Mouse (Mus musculus) embryonic facial prominence, embryonic 11.5 days (tissue): ENCODE results near the gene Pygl. TPM values are rescaled to one million over a fixed set of nuclear protein-coding genes. Genes with fewer than 3 reads are reported as not detected.

ENCODE experiments used
- ATAC-seq: fragments of 200-750 bp; cut with Nextera tagmentation; replicated peaks from 2 replicates; pipeline ENCODE4 v1.8.0; 2017; ENCODE audit warnings: low read depth; ENCODE audit not compliant: insufficient number of reproducible peaks, low FRiP score, low TSS enrichment
- DNase-seq: peaks from one replicate; pipeline ENCODE4 v3.0.0-alpha.2; 2015; ENCODE audit warnings: low spot score
- H3K27ac ChIP-seq: fragments of 300-500 bp; sonication (generic); replicated peaks from 2 replicates; pipeline ENCODE4 v1.5.1; 2014; ENCODE audit warnings: mild to moderate bottlenecking, low read depth, low read length, control low read depth
- H3K27me3 ChIP-seq: fragments of 300-500 bp; sonication (generic); 2 replicates; pipeline ENCODE4 v1.6.1; 2014; ENCODE audit warnings: mild to moderate bottlenecking, low read length, moderate library complexity, mixed read lengths; ENCODE audit not compliant: control insufficient read depth, insufficient read depth
- H3K36me3 ChIP-seq: fragments of 300-500 bp; sonication (generic); replicated peaks from 2 replicates; pipeline ENCODE4 v1.6.1; 2014; ENCODE audit warnings: low read depth, mild to moderate bottlenecking, low read length, moderate library complexity, mixed read lengths; ENCODE audit not compliant: control insufficient read depth, insufficient read depth
- H3K4me1 ChIP-seq: fragments of 300-500 bp; sonication (generic); 2 replicates; pipeline ENCODE4 v1.6.1; 2014; ENCODE audit warnings: low read length, mixed read lengths; ENCODE audit not compliant: control insufficient read depth, insufficient read depth
- H3K4me2 ChIP-seq: fragments of 300-500 bp; sonication (generic); 2 replicates; pipeline ENCODE4 v1.6.1; 2014; ENCODE audit warnings: low read depth, mild to moderate bottlenecking, control low read depth, low read length, moderate library complexity
- H3K4me3 ChIP-seq: fragments of 300-500 bp; sonication (generic); 2 replicates; pipeline ENCODE4 v1.5.1; 2014; ENCODE audit warnings: low read depth, low read length, control low read depth
- H3K9ac ChIP-seq: fragments of 300-500 bp; sonication (generic); replicated peaks from 2 replicates; pipeline ENCODE4 v1.6.1; 2014; ENCODE audit warnings: mild to moderate bottlenecking, control low read depth, low read length
- H3K9me3 ChIP-seq: fragments of 300-500 bp; sonication (generic); replicated peaks from 2 replicates; pipeline ENCODE4 v1.6.1; 2016; ENCODE audit warnings: mild to moderate bottlenecking, low read length, inconsistent platforms, mixed read lengths; ENCODE audit not compliant: control insufficient read depth
- WGBS: fragments of 180-500 bp; shearing (Covaris S2); extraction: QIAGEN DNeasy Blood & Tissue Kit; methylation state at CpG from one replicate; pipeline ENCODE4 v1.1.7; 2014; 5-methylcytosine and 5-hydroxymethylcytosine counted together
- polyA plus RNA-seq: library from polyadenylated mRNA; unstranded; fragments of >200 nt; fragmentation: Nextera tagmentation; extraction: Ambion mirVana; gene quantifications from 2 replicates; pipeline ENCODE4 v1.2.1, GENCODE M21; 2014

Gene Pygl
- polyA plus RNA-seq, 1 experiment from 2014 or later = 11.2 TPM

- H3K4me3 ChIP-seq = no peak overlapping the region
- no peak overlapping the region for H3K4me2 ChIP-seq
- 50% methylated on average over 4 of the region's 4 CpGs for WGBS
- no peaks in the 10 kb centered on the region for H3K36me3 ChIP-seq
- ATAC-seq (no peak), DNase-seq (no peak)
- H3K9ac ChIP-seq = no peak overlapping the region
- no peaks in the 10 kb centered on the region for H3K4me1 ChIP-seq
- H3K27ac ChIP-seq = no peak overlapping the region
- no peaks in the 10 kb centered on the region for H3K27me3 ChIP-seq
- no peaks in the 10 kb centered on the region for H3K9me3 ChIP-seq
These were observed 8.0 kb downstream of the Pygl start for GRCm38 (mm10) chr12:70223331-70223730.

- Histone ChIP-seq H3K36me3 (no peaks in the 10 kb centered on the region), H3K27ac (no peak overlapping the region), H3K4me1 (no peaks in the 10 kb centered on the region), H3K4me3 (no peak overlapping the region), H3K4me2 (no peak overlapping the region), H3K9me3 (no peaks in the 10 kb centered on the region), H3K9ac (no peak overlapping the region), H3K27me3 (no peaks in the 10 kb centered on the region)
- ATAC-seq (no peak), DNase-seq (no peak)
- WGBS = 84% methylated on average over 5 of the region's 5 CpGs
These were observed 9.9 kb downstream of the Pygl start for GRCm38 (mm10) chr12:70221425-70221824.

DNA sequence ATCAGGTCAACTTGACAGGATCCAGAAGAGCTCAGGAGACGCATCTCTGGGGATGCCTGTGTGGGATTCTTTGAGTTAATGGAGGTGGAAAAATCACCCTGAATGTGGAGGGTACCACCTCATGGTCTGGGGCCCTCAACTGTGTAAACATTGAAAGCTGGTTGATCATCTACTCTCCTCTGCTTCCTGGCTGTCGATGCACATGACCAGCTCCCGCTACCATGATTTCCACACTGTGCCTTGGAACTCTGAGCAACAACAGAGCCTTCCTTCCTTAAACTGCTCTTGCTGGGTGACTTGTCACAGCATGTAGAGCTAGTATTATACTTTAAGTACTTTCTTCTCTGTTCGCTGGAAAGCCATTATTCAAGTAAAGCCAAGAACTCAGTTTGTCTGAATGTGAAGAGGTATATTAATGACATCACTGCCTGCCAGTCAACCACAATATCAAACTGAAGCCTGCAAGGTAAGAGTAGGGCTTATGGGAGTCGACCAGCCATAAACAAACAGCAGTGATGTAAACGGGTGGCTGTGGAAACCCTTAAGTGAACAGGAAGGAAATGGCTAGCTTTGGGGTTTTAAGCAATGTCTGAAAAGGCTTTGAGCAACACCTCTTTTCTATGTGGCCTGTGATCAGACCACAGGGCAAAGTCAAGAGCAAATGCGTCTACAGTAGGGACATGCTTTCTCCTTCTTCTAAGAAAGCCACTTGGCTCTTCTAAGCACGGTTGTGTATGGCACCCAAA is 12.3 kb downstream of the Pygl start:
- no peak overlapping the region for H3K4me3 ChIP-seq
- no peaks in the 10 kb centered on the region for H3K4me1 ChIP-seq
- H3K4me2 ChIP-seq = no peak overlapping the region
- H3K27me3 ChIP-seq = no peaks in the 10 kb centered on the region
- H3K36me3 ChIP-seq = no peaks in the 10 kb centered on the region
- ATAC-seq = no peak
- no peak overlapping the region for H3K9ac ChIP-seq
- no peaks in the 10 kb centered on the region for H3K9me3 ChIP-seq
- DNase-seq = no peak
- H3K27ac ChIP-seq = no peak overlapping the region
- WGBS = 85% methylated on average over 8 of the region's 8 CpGs

DNA sequence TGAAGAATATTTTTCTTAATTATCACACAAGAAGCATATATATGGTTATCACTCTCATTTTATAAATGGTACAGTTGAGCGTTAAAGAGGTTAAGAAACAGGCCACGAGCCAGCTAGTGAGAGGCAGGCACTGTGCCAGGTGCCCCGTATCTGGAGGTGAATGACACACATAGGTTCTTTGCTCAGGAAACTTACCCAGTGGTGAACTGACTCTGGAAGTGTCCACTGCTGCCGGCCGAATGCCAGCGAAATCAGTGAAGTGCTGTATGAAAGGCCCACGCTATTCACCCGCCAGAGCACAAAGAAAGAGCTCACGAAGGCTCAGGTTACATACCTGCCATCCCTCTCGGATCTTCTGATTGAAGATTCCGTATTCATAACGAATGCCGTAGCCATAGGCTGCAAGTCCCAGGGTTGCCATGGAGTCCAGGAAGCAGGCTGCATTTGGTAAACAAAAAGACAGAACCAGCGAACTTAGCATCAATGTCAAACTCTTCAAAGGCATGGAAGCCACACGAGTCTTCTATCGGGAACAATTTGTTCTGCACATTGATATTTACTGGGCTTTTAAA is 15.0 kb downstream of the Pygl start:
- no peak overlapping the region for H3K27ac ChIP-seq
- H3K4me3 ChIP-seq = no peak overlapping the region
- WGBS = 65% methylated on average over 16 of the region's 16 CpGs
- no peak overlapping the region for H3K9ac ChIP-seq
- no peaks in the 10 kb centered on the region for H3K9me3 ChIP-seq
- ATAC-seq (no peak), DNase-seq (no peak)
- H3K27me3 ChIP-seq = no peaks in the 10 kb centered on the region
- no peak overlapping the region for H3K4me2 ChIP-seq
- H3K4me1 ChIP-seq = no peaks in the 10 kb centered on the region
- H3K36me3 ChIP-seq = no peaks in the 10 kb centered on the region

- H3K4me3 ChIP-seq = no peak overlapping the region
- DNase-seq (no peak), ATAC-seq (no peak)
These were observed 17.0 kb downstream of the Pygl start for GRCm38 (mm10) chr12:70214281-70214680.

DNA sequence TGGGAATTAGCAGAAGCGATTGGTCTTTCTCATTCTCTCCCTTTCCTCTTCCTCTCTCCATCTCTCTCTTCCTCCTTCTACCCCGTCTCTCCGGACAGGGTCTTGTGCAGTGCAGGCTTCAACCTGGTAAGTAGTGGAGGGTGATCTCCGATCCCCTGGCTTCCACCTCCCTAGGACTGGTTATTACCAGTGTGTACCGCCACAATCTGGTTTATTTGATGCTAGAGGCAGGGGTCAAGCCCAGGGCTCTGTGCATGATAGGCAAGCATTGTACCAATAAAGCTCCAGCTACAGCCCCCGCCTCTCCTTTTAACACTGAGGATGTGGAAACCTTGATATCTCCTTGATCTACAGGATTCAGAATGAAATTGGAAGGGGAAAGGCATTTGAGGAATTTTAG is 17.7 kb downstream of the Pygl start:
- 81% methylated on average over 6 of the region's 6 CpGs for WGBS
- Histone ChIP-seq H3K4me2 (no peak overlapping the region), H3K9ac (no peak overlapping the region), H3K4me1 (no peaks in the 10 kb centered on the region), H3K4me3 (no peak overlapping the region), H3K36me3 (no peaks in the 10 kb centered on the region), H3K27me3 (no peaks in the 10 kb centered on the region), H3K27ac (no peak overlapping the region), H3K9me3 (no peaks in the 10 kb centered on the region)
- ATAC-seq (no peak), DNase-seq (no peak)

More at GRCm38 (mm10) chr12:70214281-70214680, 17.0 kb downstream of the Pygl start:
- H3K4me2 ChIP-seq = no peak overlapping the region
- H3K27me3 ChIP-seq = no peaks in the 10 kb centered on the region
- WGBS = 74% methylated on average over 8 of the region's 8 CpGs
- H3K9ac ChIP-seq = no peak overlapping the region
- no peak overlapping the region for H3K27ac ChIP-seq
- H3K4me1 ChIP-seq = no peaks in the 10 kb centered on the region
- no peaks in the 10 kb centered on the region for H3K36me3 ChIP-seq
- no peaks in the 10 kb centered on the region for H3K9me3 ChIP-seq

DNA sequence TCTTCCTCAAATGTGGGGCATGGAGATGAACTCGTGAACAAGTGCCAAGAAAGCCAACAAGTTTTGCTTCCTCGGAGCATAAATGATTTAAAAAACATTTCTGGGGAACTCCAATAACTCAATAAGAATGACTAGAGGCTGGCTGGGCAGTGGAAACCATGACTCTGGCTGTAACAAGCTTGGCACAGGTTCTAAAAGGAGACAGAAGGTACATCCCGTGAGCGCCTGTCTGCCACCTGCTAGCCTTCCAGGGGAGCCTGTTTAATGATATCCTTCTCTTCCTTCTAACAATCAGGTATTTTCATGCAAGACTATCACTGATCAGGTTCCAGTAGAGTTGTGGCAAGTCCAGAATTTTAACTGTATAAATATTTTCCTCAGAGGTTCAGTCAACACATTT is 18.8 kb downstream of the Pygl start:
- Histone ChIP-seq H3K9me3 (no peaks in the 10 kb centered on the region), H3K9ac (no peak overlapping the region), H3K27me3 (no peaks in the 10 kb centered on the region), H3K27ac (no peak overlapping the region), H3K4me1 (no peaks in the 10 kb centered on the region), H3K4me3 (no peak overlapping the region), H3K36me3 (no peaks in the 10 kb centered on the region), H3K4me2 (no peak overlapping the region)
- no peak for ATAC-seq
- no peak for DNase-seq
- 89% methylated on average over 4 of the region's 4 CpGs for WGBS

DNA sequence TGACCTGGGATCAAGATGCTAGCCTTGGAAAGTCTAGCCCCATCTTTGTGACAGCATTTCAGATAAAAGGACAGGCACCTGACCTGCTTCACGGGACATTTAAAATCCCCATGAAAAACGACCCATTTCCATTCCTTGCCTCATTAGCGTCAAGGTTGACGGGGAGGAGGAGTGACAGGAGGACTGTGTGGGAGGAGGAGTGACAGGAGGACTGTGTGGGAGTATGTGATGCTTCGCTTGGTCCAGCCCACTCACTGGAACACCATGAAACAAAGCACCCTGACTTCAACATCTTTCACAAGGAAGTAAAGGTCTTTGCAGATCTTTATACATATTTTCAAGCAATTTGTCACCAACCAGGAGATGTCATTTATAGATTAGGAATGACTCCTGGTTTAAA is 23.1 kb downstream of the Pygl start:
- DNase-seq = no peak
- no peaks in the 10 kb centered on the region for H3K27me3 ChIP-seq
- H3K4me2 ChIP-seq = no peak overlapping the region
- H3K9me3 ChIP-seq = no peaks in the 10 kb centered on the region
- H3K9ac ChIP-seq = no peak overlapping the region
- H3K4me3 ChIP-seq = no peak overlapping the region
- H3K36me3 ChIP-seq = no peaks in the 10 kb centered on the region
- no peak overlapping the region for H3K27ac ChIP-seq
- 69% methylated on average over 5 of the region's 5 CpGs for WGBS
- no peaks in the 10 kb centered on the region for H3K4me1 ChIP-seq
- no peak for ATAC-seq
